In the genomic region with DNA sequence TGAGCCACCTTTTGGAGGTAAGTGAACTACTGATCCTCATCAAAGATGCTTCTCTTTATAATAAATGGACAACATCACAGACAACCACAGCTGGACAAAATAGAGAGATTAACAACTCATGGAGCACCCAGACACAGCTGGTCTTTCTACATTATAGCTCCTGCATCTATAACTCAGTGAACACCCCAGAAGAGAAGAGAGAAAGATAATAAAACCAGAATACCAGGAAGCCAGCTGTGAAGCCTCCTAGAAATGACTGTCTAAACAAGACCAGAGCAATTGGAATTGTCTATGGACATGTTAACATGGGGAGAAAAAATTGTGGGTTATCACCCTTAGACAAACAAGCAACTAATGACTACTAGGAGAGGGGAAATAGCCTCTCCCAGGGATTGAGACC, we compare ENCODE assay signal across 21 mouse cellular contexts.
DNase-seq lines count a peak whose midpoint lies in the region; ATAC-seq and TF ChIP-seq lines count a peak whose summit lies in the region.
"Had no signal": no experiment of that assay in that cellular context is flagged by ENCODE, and none has a peak within 500 bp of the region (broad histone marks: within the 10 kb centered on the region; RNA-seq: fewer than 3 reads in every experiment).

No protein-coding gene starts in this region.

- no peak overlapping the region for H3K9ac ChIP-seq in kidney, embryonic 14.5 days (ENCODE audit: low read depth, low read length)
- H3K9ac ChIP-seq in kidney, embryonic 16.5 days (replicated peaks; ENCODE audit: low read length): no peak overlapping the region
- H3K9ac ChIP-seq in kidney, postnatal 0 days (ENCODE audit: low read depth, low read length): no peak overlapping the region

- no peaks in the 10 kb centered on the region for H3K36me3 ChIP-seq in kidney, embryonic 14.5 days (ENCODE audit: control insufficient read depth, insufficient read depth, low read length)
- no peaks in the 10 kb centered on the region for H3K36me3 ChIP-seq in kidney, embryonic 16.5 days (ENCODE audit: insufficient read depth, low read length)
- no peaks in the 10 kb centered on the region for H3K36me3 ChIP-seq in kidney, postnatal 0 days (ENCODE audit: insufficient read depth, low read length)
- H3K36me3 ChIP-seq in kidney, adult 2 months (ENCODE audit: control insufficient read depth, insufficient read depth, low read length): no peaks in the 10 kb centered on the region
- H3K36me3 ChIP-seq: G1E had no signal

- no peak for DNase-seq in kidney, postnatal 4 days
- DNase-seq in kidney, adult 11 months: no peak
- peak; percentile 67 for DNase-seq in kidney, postnatal 0 days (ENCODE audit: low spot score)
- DNase-seq in kidney, postnatal 36 days: no peak
- DNase-seq in kidney, postnatal 10 days: peak; percentile 16
- no peak for DNase-seq in kidney, adult 2 months
- DNase-seq: adrenal gland, adult 2 months; adrenal gland, adult 8-10 months; adrenal gland, postnatal 10 days; adrenal gland, postnatal 14 days; adrenal gland, postnatal 25 days; adrenal gland, postnatal 36 days; B cell, adult 2 months; cerebellum, adult 11 months; cerebellum, adult 11-12 months had no signal

- ATAC-seq in kidney, embryonic 14.5 days (ENCODE audit: low FRiP score, low TSS enrichment): 0 out of 2 replicates have a peak, but pooled peaks have one; percentile 28
- peak; percentile 57; the same call in 1 of the 2 replicates for ATAC-seq in kidney, embryonic 16.5 days (ENCODE audit: low FRiP score, low TSS enrichment)
- ATAC-seq in kidney, postnatal 0 days (replicated peaks; ENCODE audit: low FRiP score, low read depth): no peak
- ATAC-seq: activated CD4-positive, CD25-positive, alpha-beta regulatory T cell, adult 4 months; CD4-positive, CD25-positive, alpha-beta regulatory T cell, adult 4 months; Patski had no signal

- no peak for TF ChIP-seq POLR2A in kidney, adult 2 months (IDR thresholded peaks at IDR 0.05; ENCODE audit: low read depth, low read length)

- no peak overlapping the region for H3K27ac ChIP-seq in kidney, embryonic 14.5 days (ENCODE audit: low read depth, low read length)
- no peak overlapping the region for H3K27ac ChIP-seq in kidney, embryonic 16.5 days (ENCODE audit: low read length)
- no peak overlapping the region for H3K27ac ChIP-seq in kidney, postnatal 0 days
- H3K27ac ChIP-seq in kidney, adult 2 months (ENCODE audit: insufficient read depth, low read depth, low read length): no peak overlapping the region

- H3K9me3 ChIP-seq in kidney, embryonic 14.5 days (ENCODE audit: control insufficient read depth, low read length): no peaks in the 10 kb centered on the region
- 0 out of 2 replicates have a peak, but pooled peaks cover 2% of the 10 kb centered on the region for H3K9me3 ChIP-seq in kidney, embryonic 16.5 days (ENCODE audit: low read length)
- no peaks in the 10 kb centered on the region for H3K9me3 ChIP-seq in kidney, postnatal 0 days (replicated peaks; ENCODE audit: low read length)

- H3K27me3 ChIP-seq in kidney, embryonic 14.5 days (ENCODE audit: control insufficient read depth, insufficient read depth, low read length): no peaks in the 10 kb centered on the region
- H3K27me3 ChIP-seq in kidney, embryonic 16.5 days (ENCODE audit: insufficient read depth, low read length): no peaks in the 10 kb centered on the region
- H3K27me3 ChIP-seq in kidney, postnatal 0 days (ENCODE audit: insufficient read depth, low read length): no peaks in the 10 kb centered on the region
- H3K27me3 ChIP-seq in kidney, adult 2 months (replicated peaks; ENCODE audit: control insufficient read depth, insufficient read depth, low read length): no peaks in the 10 kb centered on the region
- H3K27me3 ChIP-seq: Patski had no signal

- no peak overlapping the region for H3K4me3 ChIP-seq in kidney, embryonic 14.5 days (ENCODE audit: low read length)
- H3K4me3 ChIP-seq in kidney, embryonic 16.5 days (ENCODE audit: low read length): no peak overlapping the region
- H3K4me3 ChIP-seq in kidney, postnatal 0 days (replicated peaks; ENCODE audit: low read depth, low read length): no peak overlapping the region
- no peak overlapping the region for H3K4me3 ChIP-seq in kidney, adult 2 months (ENCODE audit: insufficient read depth, low read depth, low read length)

- H3K4me2 ChIP-seq in kidney, embryonic 14.5 days (replicated peaks; ENCODE audit: low read depth, low read length): no peak overlapping the region
- no peak overlapping the region for H3K4me2 ChIP-seq in kidney, embryonic 16.5 days (replicated peaks; ENCODE audit: low read depth, low read length)
- no peak overlapping the region for H3K4me2 ChIP-seq in kidney, postnatal 0 days (ENCODE audit: low read length)

- H3K4me1 ChIP-seq in kidney, embryonic 14.5 days (ENCODE audit: control insufficient read depth, insufficient read depth, low read length): no peaks in the 10 kb centered on the region
- H3K4me1 ChIP-seq in kidney, embryonic 16.5 days (ENCODE audit: insufficient read depth, low read length): no peaks in the 10 kb centered on the region
- no peaks in the 10 kb centered on the region for H3K4me1 ChIP-seq in kidney, postnatal 0 days (replicated peaks; ENCODE audit: insufficient read depth, low read length)
- H3K4me1 ChIP-seq in kidney, adult 2 months (ENCODE audit: control insufficient read depth, insufficient read depth, low read length): no peaks in the 10 kb centered on the region

- no peak for TF ChIP-seq CTCF in kidney, postnatal 0 days (IDR thresholded peaks at IDR 0.05; ENCODE audit: low read depth)
- TF ChIP-seq CTCF in kidney, adult 2 months (conservative IDR thresholded peaks at IDR 0.05; ENCODE audit: insufficient read depth, insufficient read length, low read depth, low read length): no peak

Comparison
In these comparisons a context has a peak if more than half of its experiments do, and no peak if none do; other contexts are left out.
1. DNase-seq: peak in kidney, postnatal 0 days (single experiment) and kidney, postnatal 10 days (single experiment); none in kidney, postnatal 4 days (0 of 2), kidney, adult 11 months (single experiment), kidney, postnatal 36 days (0 of 2) and kidney, adult 2 months (single experiment).